Mouse (Mus musculus): ENCODE data around the gene Taf13.

- TF ChIP-seq POLR2A (IDR thresholded peaks at IDR 0.05; ENCODE audit: low read depth, low read length) (peak; percentile 52), CTCF (IDR thresholded peaks at IDR 0.05; ENCODE audit: extremely low read depth, insufficient read depth, insufficient read length, insufficient replicate concordance) (peak; percentile 9; the same call in 1 of the 2 replicates)
These were observed 9.3 kb upstream of the Taf13 start, which contains the start of gene Tmem167b for GRCm38 (mm10) chr3:108562133-108562730.
